Mouse (Mus musculus) bone marrow macrophage, adult 2 months (primary cell): ENCODE measurements around the gene Dnajb8.

ENCODE experiments used
- CTCF ChIP-seq: IDR thresholded peaks from 2 replicates; pipeline ENCODE4 v1.5.1; 2012; ENCODE audit warnings: low read depth, mild to moderate bottlenecking, low read length, moderate library complexity
- POLR2A ChIP-seq: IDR thresholded peaks from 2 replicates; pipeline ENCODE4 v1.6.1; 2012; ENCODE audit warnings: mild to moderate bottlenecking, low read depth, low read length, borderline replicate concordance

GRCm38 (mm10) chr6:88209453-88209852 is 12.6 kb upstream of the Dnajb8 start:
- TF ChIP-seq CTCF (no peak), POLR2A (no peak)
